ENCODE assay signal across 9 mouse cellular contexts in genomic region chr8:116504477-116505120, GRCm38 (mm10). TPM values are rescaled to one million over a fixed set of nuclear protein-coding genes. Genes with fewer than 3 reads are reported as not detected.
DNase-seq lines count a peak whose midpoint lies in the region; ATAC-seq and TF ChIP-seq lines count a peak whose summit lies in the region.
"Had no signal": no experiment of that assay in that cellular context is flagged by ENCODE, and none has a peak within 500 bp of the region (broad histone marks: within the 10 kb centered on the region; RNA-seq: fewer than 3 reads in every experiment).

Gene Dynlrb2 (plus strand): TSS chr8:116504974.

- ATAC-seq in forebrain, postnatal 0 days: peak; percentile 99
- ATAC-seq in liver, embryonic 16.5 days (ENCODE audit: low read depth): peak; percentile 45; the same call in 1 of the 2 replicates
- ATAC-seq in neural tube, embryonic 11.5 days (ENCODE audit: insufficient read depth, low FRiP score, low TSS enrichment): peak; percentile 89
- ATAC-seq in stomach, embryonic 15.5 days (ENCODE audit: insufficient read depth, low FRiP score, low read depth): peak; percentile 68

- no peaks in the 10 kb centered on the region for H3K9me3 ChIP-seq in CH12.LX (replicated peaks; ENCODE audit: low read length)
- no peaks in the 10 kb centered on the region for H3K9me3 ChIP-seq in forebrain, postnatal 0 days (ENCODE audit: low read length)
- H3K9me3 ChIP-seq in liver, embryonic 16.5 days (replicated peaks; ENCODE audit: control insufficient read depth, low read length): no peaks in the 10 kb centered on the region
- H3K9me3 ChIP-seq in neural tube, embryonic 11.5 days (ENCODE audit: control insufficient read depth, low read length): no peaks in the 10 kb centered on the region
- no peaks in the 10 kb centered on the region for H3K9me3 ChIP-seq in stomach, embryonic 15.5 days

- no peak for TF ChIP-seq CTCF in CH12.LX (conservative IDR thresholded peaks at IDR 0.05 in 1 of 2, IDR thresholded peaks at IDR 0.05 in 1 of 2; ENCODE audit: low read depth in 2 of 2, low read length in 2 of 2)
- TF ChIP-seq CTCF in forebrain, postnatal 0 days (IDR thresholded peaks at IDR 0.05; ENCODE audit: low read depth): peak; percentile 43; the same call in 1 of the 2 replicates

- no peak for TF ChIP-seq RAD21 in CH12.LX (IDR thresholded peaks at IDR 0.05; ENCODE audit: low read depth, low read length)

- 6% methylated on average over 19 of the region's 19 CpGs for WGBS in forebrain, postnatal 0 days
- WGBS in liver, embryonic 16.5 days (ENCODE audit: insufficient replicate concordance): 5% methylated on average over 19 of the region's 19 CpGs
- WGBS in neural tube, embryonic 11.5 days: 9% methylated on average over 19 of the region's 19 CpGs
- 6% methylated on average over 19 of the region's 19 CpGs for WGBS in stomach, embryonic 15.5 days

- no peaks in the 10 kb centered on the region for H3K27me3 ChIP-seq in CH12.LX (replicated peaks)
- no peaks in the 10 kb centered on the region for H3K27me3 ChIP-seq in forebrain, postnatal 0 days (ENCODE audit: insufficient read depth, low read length)
- no peaks in the 10 kb centered on the region for H3K27me3 ChIP-seq in liver, embryonic 16.5 days (ENCODE audit: control insufficient read depth, insufficient read depth, low read depth, low read length)
- no peaks in the 10 kb centered on the region for H3K27me3 ChIP-seq in neural tube, embryonic 11.5 days (ENCODE audit: control insufficient read depth, insufficient read depth, low read length)
- no peaks in the 10 kb centered on the region for H3K27me3 ChIP-seq in stomach, embryonic 15.5 days (replicated peaks)

- peak; percentile 82 for TF ChIP-seq POLR2A in CH12.LX (IDR thresholded peaks at IDR 0.05; ENCODE audit: low read depth, low read length)

- peak; percentile 95 for DNase-seq in CH12.LX (ENCODE audit: extremely low read depth)
- peak; percentile 90 for DNase-seq in cerebellum, adult 11-12 months
- peak; percentile 98 for DNase-seq in forebrain, postnatal 0 days
- peak; percentile 80 to 81 for DNase-seq in heart, postnatal 36 days
- DNase-seq in layer of hippocampus, adult 11-12 months (ENCODE audit: low spot score): peak; percentile 91
- peak; percentile 91 for DNase-seq in neural tube, embryonic 11.5 days (ENCODE audit: low spot score)

- H3K4me3 ChIP-seq in CH12.LX (replicated peaks in 1 of 3; ENCODE audit: low read depth in 2 of 3, low read length in 2 of 3, poor library complexity in 1 of 3): peak within 1 kb of the TSS; percentile 21 to 48 (median 44)
- H3K4me3 ChIP-seq in forebrain, postnatal 0 days (ENCODE audit: low read depth, low read length): peak within 1 kb of the TSS; percentile 41
- peak within 1 kb of the TSS; percentile 37 for H3K4me3 ChIP-seq in liver, embryonic 16.5 days (ENCODE audit: low read depth, low read length)
- H3K4me3 ChIP-seq in neural tube, embryonic 11.5 days (ENCODE audit: low read depth, low read length): peak within 1 kb of the TSS; percentile 35
- H3K4me3 ChIP-seq in stomach, embryonic 15.5 days (replicated peaks): peak within 1 kb of the TSS; percentile 36

- no peak within 1 kb of the TSS for H3K27ac ChIP-seq in CH12.LX (ENCODE audit: insufficient read depth, low read depth)
- 0 out of 2 replicates have a peak within 1 kb of the TSS, but pooled peaks have one; percentile 40 for H3K27ac ChIP-seq in forebrain, postnatal 0 days (ENCODE audit: low read depth, low read length)
- no peak within 1 kb of the TSS for H3K27ac ChIP-seq in liver, embryonic 16.5 days (ENCODE audit: low read length)
- no peak within 1 kb of the TSS for H3K27ac ChIP-seq in neural tube, embryonic 11.5 days (ENCODE audit: low read depth, low read length)
- H3K27ac ChIP-seq in stomach, embryonic 15.5 days: no peak within 1 kb of the TSS

- H3K79me2 ChIP-seq in CH12.LX (replicated peaks; ENCODE audit: control insufficient read depth, extremely low read depth, insufficient read depth, poor library complexity, severe bottlenecking): no peaks in the 10 kb centered on the region

- no peak for TF ChIP-seq EP300 in CH12.LX (IDR thresholded peaks at IDR 0.05; ENCODE audit: low read length)

- intact Hi-C loops in heart, postnatal 36 days (cut with DNase I): no loop called here

- H3K4me1 ChIP-seq in CH12.LX (ENCODE audit: control insufficient read depth in 1 of 2, insufficient read depth in 2 of 2): peaks cover 3 to 13% of the 10 kb centered on the region in 2 experiments; a peak in 2 of 4 replicates
- peaks cover 6% of the 10 kb centered on the region; the same call in 1 of the 2 replicates for H3K4me1 ChIP-seq in forebrain, postnatal 0 days (ENCODE audit: insufficient read depth)
- H3K4me1 ChIP-seq in liver, embryonic 16.5 days (ENCODE audit: control insufficient read depth, low read depth, low read length): no peaks in the 10 kb centered on the region
- H3K4me1 ChIP-seq in neural tube, embryonic 11.5 days (ENCODE audit: control insufficient read depth, insufficient read depth, low read length): no peaks in the 10 kb centered on the region
- H3K4me1 ChIP-seq in stomach, embryonic 15.5 days: peaks cover 9% of the 10 kb centered on the region

- in situ Hi-C loops in CH12.LX (cut with MboI; ENCODE audit: low pct_ligation_motif_present, low pct_unique_long_range_greater_than_20kb, low sequenced_read_pairs): no loop called here

- H3K4me2 ChIP-seq in CH12.LX (ENCODE audit: insufficient read depth, low read depth, poor library complexity, severe bottlenecking): peak within 1 kb of the TSS; percentile 52
- H3K4me2 ChIP-seq in forebrain, postnatal 0 days (ENCODE audit: low read depth): peak within 1 kb of the TSS; percentile 68
- peak within 1 kb of the TSS; percentile 58 for H3K4me2 ChIP-seq in liver, embryonic 16.5 days (ENCODE audit: low read depth, low read length)
- peak within 1 kb of the TSS; percentile 69 for H3K4me2 ChIP-seq in neural tube, embryonic 11.5 days (ENCODE audit: low read depth)
- H3K4me2 ChIP-seq in stomach, embryonic 15.5 days: peak within 1 kb of the TSS; percentile 84

- dilution Hi-C loops in CH12.LX (cut with MboI; ENCODE audit: extremely low pct_ligation_motif_present, extremely low pct_unique_long_range_greater_than_20kb, low sequenced_read_pairs): no loop called here

- no peaks in the 10 kb centered on the region for H3K36me3 ChIP-seq in CH12.LX (replicated peaks in 1 of 2; ENCODE audit: control insufficient read depth in 1 of 2, insufficient read depth in 1 of 2, low read length in 1 of 2)
- no peaks in the 10 kb centered on the region for H3K36me3 ChIP-seq in forebrain, postnatal 0 days (ENCODE audit: insufficient read depth)
- no peaks in the 10 kb centered on the region for H3K36me3 ChIP-seq in liver, embryonic 16.5 days (ENCODE audit: control insufficient read depth, insufficient read depth)
- no peaks in the 10 kb centered on the region for H3K36me3 ChIP-seq in neural tube, embryonic 11.5 days (ENCODE audit: control insufficient read depth, insufficient read depth, low read length)
- no peaks in the 10 kb centered on the region for H3K36me3 ChIP-seq in stomach, embryonic 15.5 days

- no peak within 1 kb of the TSS for H3K9ac ChIP-seq in CH12.LX (ENCODE audit: insufficient read depth, low read depth)
- peak within 1 kb of the TSS; percentile 47 for H3K9ac ChIP-seq in forebrain, postnatal 0 days
- H3K9ac ChIP-seq in liver, embryonic 16.5 days (ENCODE audit: low read depth, low read length): no peak within 1 kb of the TSS
- H3K9ac ChIP-seq in neural tube, embryonic 11.5 days (ENCODE audit: low read length): peak within 1 kb of the TSS; percentile 46
- H3K9ac ChIP-seq in stomach, embryonic 15.5 days: no peak within 1 kb of the TSS

TF ChIP-seq in CH12.LX, 34 proteins besides CTCF, POLR2A, EP300 and RAD21:
- TF ChIP-seq USF1 (IDR thresholded peaks at IDR 0.05; ENCODE audit: low read depth, low read length): no peak
- TF ChIP-seq NRF1 (IDR thresholded peaks at IDR 0.05; ENCODE audit: low read depth, low read length): peak; percentile 97
- peak; percentile 70 for TF ChIP-seq HCFC1 (IDR thresholded peaks at IDR 0.05; ENCODE audit: low read depth, low read length)
- TF ChIP-seq BHLHE40 (IDR thresholded peaks at IDR 0.05; ENCODE audit: low read depth, low read length): peak; percentile 24; the same call in 1 of the 2 replicates
- no peak for TF ChIP-seq ZNF384 (IDR thresholded peaks at IDR 0.05; ENCODE audit: low read depth, low read length)
- TF ChIP-seq ELF1 (IDR thresholded peaks at IDR 0.05; ENCODE audit: low read depth, low read length): peak; percentile 94
- peak; percentile 89 for TF ChIP-seq MXI1 (IDR thresholded peaks at IDR 0.05; ENCODE audit: low read depth, low read length)
- no peak for TF ChIP-seq MYC (IDR thresholded peaks at IDR 0.05; ENCODE audit: low read depth, low read length)
- peak; percentile 99 for TF ChIP-seq SIN3A (IDR thresholded peaks at IDR 0.05; ENCODE audit: low read length)

RNA-seq across cellular contexts. Expression of gene Dynlrb2, which starts in this region (rescaled TPM):
- 0.34 TPM in 1 of 2 replicates, not detected in the other for total RNA-seq in CH12.LX (2012; rRNA removed)
- total RNA-seq in CH12.LX (2014; rRNA removed): not detected in 2 replicates
- 0.49 TPM in 1 of 2 replicates, not detected in the other for polyA plus RNA-seq in CH12.LX (2012; ENCODE audit: insufficient read length, low read depth)
- total RNA-seq in forebrain, postnatal 0 days (2014; rRNA removed): 8.0 and 13.0 TPM in 2 replicates
- polyA plus RNA-seq in forebrain, postnatal 0 days (2015; fragmentation: Nextera tagmentation; extraction: Ambion mirVana): 29.0 and 35.0 TPM in 2 replicates
- not detected for total RNA-seq in heart, postnatal 36 days (2021)
- not detected in 2 replicates for polyA plus RNA-seq in liver, embryonic 16.5 days (2015; fragmentation: Nextera tagmentation; extraction: Ambion mirVana)
- polyA plus RNA-seq in neural tube, embryonic 11.5 days (2014; fragmentation: Nextera tagmentation; extraction: Ambion mirVana): 1.2 and 1.8 TPM in 2 replicates
- polyA plus RNA-seq in stomach, embryonic 15.5 days (2015; fragmentation: Nextera tagmentation; extraction: Ambion mirVana): 0.57 and 0.76 TPM in 2 replicates
- total RNA-seq: MEL had no signal

Comparison
In these comparisons a context has a peak if more than half of its experiments do, and no peak if none do; other contexts are left out.
1. RNA of gene Dynlrb2 (polyA plus RNA-seq): 29.0 to 35.0 TPM in forebrain, postnatal 0 days; 1.2 to 1.8 TPM in neural tube, embryonic 11.5 days, 0.57 to 0.76 TPM in stomach, embryonic 15.5 days, 0.49 TPM in CH12.LX and not detected in liver, embryonic 16.5 days; every median in the first group is over 10 times any median in the second.
2. Peak in DNase-seq, H3K4me3 ChIP-seq and H3K4me2 ChIP-seq in CH12.LX; RNA of the gene not detected or under 1 TPM.
3. Peak in DNase-seq in heart, postnatal 36 days; RNA of the gene not detected or under 1 TPM.
4. Peak in ATAC-seq, H3K4me3 ChIP-seq and H3K4me2 ChIP-seq in liver, embryonic 16.5 days; RNA of the gene not detected or under 1 TPM.
5. Peak in ATAC-seq, H3K4me3 ChIP-seq and H3K4me2 ChIP-seq in stomach, embryonic 15.5 days; RNA of the gene not detected or under 1 TPM.
6. H3K9ac ChIP-seq: peak in forebrain, postnatal 0 days (single experiment) and neural tube, embryonic 11.5 days (single experiment); none in CH12.LX (single experiment), liver, embryonic 16.5 days (single experiment) and stomach, embryonic 15.5 days (single experiment).
7. ATAC-seq: peak in every context shown above with its lines; median percentile 99 in forebrain, postnatal 0 days; 89 in neural tube, embryonic 11.5 days; 68 in stomach, embryonic 15.5 days; 45 in liver, embryonic 16.5 days.
8. Peak in every context shown above with its lines, with median percentiles within 50 percentile points of each other: DNase-seq, H3K4me2 ChIP-seq and H3K4me3 ChIP-seq.